ENCODE assay signal across 27 mouse cellular contexts in genomic region chr12:100636299-100636633, GRCm38 (mm10).
A peak's percentile ranks its signal among the peaks of the same experiment; 100 is the strongest.
DNase-seq lines count a peak whose midpoint lies in the region; ATAC-seq and TF ChIP-seq lines count a peak whose summit lies in the region.
"Had no signal": no experiment of that assay in that cellular context is flagged by ENCODE, and none has a peak within 500 bp of the region (broad histone marks: within the 10 kb centered on the region; RNA-seq: fewer than 3 reads in every experiment).

No protein-coding gene starts in this region.

- no peaks in the 10 kb centered on the region for H3K27me3 ChIP-seq in myocyte (ENCODE audit: control insufficient read depth, insufficient read depth, insufficient read length)
- H3K27me3 ChIP-seq: CH12.LX; forebrain, embryonic 13.5 days; hindbrain, embryonic 12.5 days; limb, embryonic 15.5 days had no signal

- ATAC-seq in activated CD4-positive, CD25-positive, alpha-beta regulatory T cell, adult 4 months = peak; percentile 85
- ATAC-seq: forebrain, embryonic 13.5 days; hindbrain, postnatal 0 days; intestine, postnatal 0 days had no signal

- no peak overlapping the region for H3K4me3 ChIP-seq in myocyte
- H3K4me3 ChIP-seq: forebrain, embryonic 13.5 days; hindbrain, embryonic 12.5 days; limb, embryonic 10.5 days; limb, embryonic 15.5 days; midbrain, embryonic 10.5 days had no signal

- intact Hi-C loops in heart, postnatal 36 days (cut with DNase I) = no loop called here

- no peaks in the 10 kb centered on the region for H3K79me2 ChIP-seq in myocyte (ENCODE audit: control insufficient read depth, insufficient read depth)

- DNase-seq in heart, adult 11 months = peak; percentile 64
- DNase-seq in heart, postnatal 36 days = no peak
- peak; percentile 53 for DNase-seq in CD4-positive helper T cell, adult 2 months (ENCODE audit: low read depth, low spot score)
- no peak for DNase-seq in testis, postnatal 10 days (ENCODE audit: low spot score)
- DNase-seq in liver = no peak
- no peak for DNase-seq in urinary bladder, postnatal 25 days (ENCODE audit: low spot score)
- DNase-seq: adrenal gland, postnatal 25 days; cerebellum, adult 2 months; cerebellum, postnatal 36 days; gastrocnemius, postnatal 25 days; kidney, adult 9 months; kidney, postnatal 14 days; layer of hippocampus, adult 9-11 months; lung, adult 2 months; lung, postnatal 14 days; right cerebral cortex, postnatal 25 days; spleen, adult 18-20 months had no signal

- H3ac ChIP-seq in myocyte (ENCODE audit: control insufficient read depth, insufficient read length) = no peak overlapping the region

- TF ChIP-seq POLR2A in myocyte (IDR thresholded peaks at IDR 0.05; ENCODE audit: insufficient read length, low read depth) = no peak

- H3K36me3 ChIP-seq in myocyte (ENCODE audit: control insufficient read depth, insufficient read depth) = no peaks in the 10 kb centered on the region
- H3K36me3 ChIP-seq: hindbrain, embryonic 12.5 days; limb, embryonic 10.5 days; limb, embryonic 15.5 days; midbrain, embryonic 10.5 days had no signal

- H3K4me2 ChIP-seq in myocyte (ENCODE audit: low read depth) = peak overlapping the region; percentile 1
- H3K4me2 ChIP-seq: forebrain, embryonic 13.5 days; hindbrain, embryonic 12.5 days; limb, embryonic 15.5 days had no signal

TF ChIP-seq in myocyte, 11 proteins besides CTCF, POLR2A, EP300 and RAD21:
- TF ChIP-seq USF1 (IDR thresholded peaks at IDR 0.05; ENCODE audit: low read depth) (no peak), SRF (IDR thresholded peaks at IDR 0.05; ENCODE audit: control insufficient read depth, insufficient read length, low read depth) (no peak), CEBPB (IDR thresholded peaks at IDR 0.05; ENCODE audit: insufficient read depth, poor library complexity, severe bottlenecking) (no peak), MYOD1 (IDR thresholded peaks at IDR 0.05; ENCODE audit: control insufficient read depth in 1 of 3, insufficient read length in 2 of 3, low read depth in 2 of 3) (no peak), MAX (IDR thresholded peaks at IDR 0.05; ENCODE audit: low read depth) (no peak), POLR2AphosphoS2 (IDR thresholded peaks at IDR 0.05; ENCODE audit: insufficient read length, low read depth) (no peak), REST (IDR thresholded peaks at IDR 0.05; ENCODE audit: insufficient read depth, insufficient read length) (no peak), TCF12 (IDR thresholded peaks at IDR 0.05; ENCODE audit: insufficient read depth, poor library complexity, severe bottlenecking) (no peak), TCF3 (IDR thresholded peaks at IDR 0.05; ENCODE audit: insufficient read length, low read depth) (no peak), E2F4 (IDR thresholded peaks at IDR 0.05; ENCODE audit: insufficient read depth) (no peak), MYOG (IDR thresholded peaks at IDR 0.05; ENCODE audit: control insufficient read depth in 1 of 3, insufficient read depth in 1 of 3, insufficient read length in 2 of 3, low read depth in 2 of 3) (no peak)

Comparison
In these comparisons a context has a peak if more than half of its experiments do, and no peak if none do; other contexts are left out.
1. DNase-seq: peak in heart, adult 11 months (single experiment) and CD4-positive helper T cell, adult 2 months (single experiment); none in heart, postnatal 36 days (0 of 2), testis, postnatal 10 days (single experiment), liver (single experiment) and urinary bladder, postnatal 25 days (single experiment).